ENCODE assay signal across 14 mouse cellular contexts in genomic region chr9:56882283-56882682, GRCm38 (mm10). TPM values are rescaled to one million over a fixed set of nuclear protein-coding genes. Genes with fewer than 3 reads are reported as not detected.
DNase-seq lines count a peak whose midpoint lies in the region; ATAC-seq lines count a peak whose summit lies in the region.
"Had no signal": no experiment of that assay in that cellular context is flagged by ENCODE, and none has a peak within 500 bp of the region (broad histone marks: within the 10 kb centered on the region; RNA-seq: fewer than 3 reads in every experiment).

No protein-coding gene starts in this region.

- H3K4me3 ChIP-seq in hindbrain, embryonic 14.5 days (replicated peaks; ENCODE audit: low read length), result no peak overlapping the region
- no peak overlapping the region for H3K4me3 ChIP-seq in hindbrain, embryonic 10.5 days
- no peak overlapping the region for H3K4me3 ChIP-seq in limb, embryonic 11.5 days (ENCODE audit: low read depth, low read length)
- H3K4me3 ChIP-seq: forebrain, embryonic 10.5 days; left cerebral cortex, adult 2 months; liver, embryonic 15.5 days; midbrain, embryonic 10.5 days had no signal

- no peaks in the 10 kb centered on the region for H3K9me3 ChIP-seq in hindbrain, embryonic 14.5 days (ENCODE audit: control insufficient read depth, low read length)
- H3K9me3 ChIP-seq in hindbrain, embryonic 10.5 days, result no peaks in the 10 kb centered on the region
- no peaks in the 10 kb centered on the region for H3K9me3 ChIP-seq in limb, embryonic 11.5 days (ENCODE audit: control insufficient read depth, low read length)
- H3K9me3 ChIP-seq: forebrain, embryonic 10.5 days; liver, embryonic 15.5 days; midbrain, embryonic 10.5 days had no signal

- no peak overlapping the region for H3K27ac ChIP-seq in hindbrain, embryonic 14.5 days
- H3K27ac ChIP-seq in hindbrain, embryonic 10.5 days, result no peak overlapping the region
- H3K27ac ChIP-seq in limb, embryonic 11.5 days (replicated peaks; ENCODE audit: low read depth, low read length), result peak overlapping the region; percentile 79
- H3K27ac ChIP-seq: forebrain, embryonic 10.5 days; left cerebral cortex, adult 2 months; liver, embryonic 15.5 days; midbrain, embryonic 10.5 days had no signal

- ATAC-seq in hindbrain, embryonic 14.5 days (ENCODE audit: low FRiP score), result no peak
- ATAC-seq in limb, embryonic 11.5 days (ENCODE audit: insufficient number of reproducible peaks, low FRiP score, low TSS enrichment, low read depth), result no peak

- WGBS in hindbrain, embryonic 14.5 days, result 59% methylated on average over 4 of the region's 4 CpGs
- 76% methylated on average over 4 of the region's 4 CpGs for WGBS in hindbrain, embryonic 10.5 days
- 72% methylated on average over 4 of the region's 4 CpGs for WGBS in limb, embryonic 11.5 days

- no peaks in the 10 kb centered on the region for H3K36me3 ChIP-seq in hindbrain, embryonic 14.5 days (replicated peaks; ENCODE audit: control insufficient read depth, insufficient read depth)
- H3K36me3 ChIP-seq in hindbrain, embryonic 10.5 days, result no peaks in the 10 kb centered on the region
- H3K36me3 ChIP-seq in limb, embryonic 11.5 days (ENCODE audit: control insufficient read depth, insufficient read depth, low read length), result peaks cover 3% of the 10 kb centered on the region; the same call in 1 of the 2 replicates
- H3K36me3 ChIP-seq: forebrain, embryonic 10.5 days; liver, embryonic 15.5 days; midbrain, embryonic 10.5 days had no signal

- H3K4me1 ChIP-seq in hindbrain, embryonic 14.5 days (replicated peaks; ENCODE audit: control insufficient read depth, insufficient read depth, low read length), result no peaks in the 10 kb centered on the region
- peaks cover 35% of the 10 kb centered on the region; the same call in 1 of the 2 replicates for H3K4me1 ChIP-seq in hindbrain, embryonic 10.5 days (replicated peaks)
- peaks cover 19% of the 10 kb centered on the region; the same call in 1 of the 2 replicates for H3K4me1 ChIP-seq in limb, embryonic 11.5 days (ENCODE audit: control insufficient read depth, insufficient read depth, low read length)
- H3K4me1 ChIP-seq: liver, embryonic 15.5 days had no signal

- DNase-seq in hindbrain, embryonic 14.5 days (ENCODE audit: low spot score), result no peak
- no peak for DNase-seq in hindbrain, embryonic 10.5 days (ENCODE audit: low spot score)
- peak; percentile 77 for DNase-seq in MN1 (ENCODE audit: low spot score)
- DNase-seq in brain, adult 2 months (ENCODE audit: low read depth, low spot score), result peak; percentile 41
- no peak for DNase-seq in limb, embryonic 11.5 days (ENCODE audit: low spot score)
- DNase-seq in adrenal gland, postnatal 36 days, result no peak
- DNase-seq in Muller cell, postnatal 12 days (ENCODE audit: inconsistent ontology term), result no peak
- DNase-seq: right cerebral cortex, adult 18-20 months; thymus, postnatal 4 days had no signal

- H3K9ac ChIP-seq in hindbrain, embryonic 14.5 days, result 0 out of 2 replicates have a peak overlapping the region, but pooled peaks have one; percentile 18
- H3K9ac ChIP-seq in limb, embryonic 11.5 days (ENCODE audit: low read length), result no peak overlapping the region
- H3K9ac ChIP-seq: liver, embryonic 15.5 days had no signal

- H3K4me2 ChIP-seq in hindbrain, embryonic 14.5 days (replicated peaks), result no peak overlapping the region
- no peak overlapping the region for H3K4me2 ChIP-seq in limb, embryonic 11.5 days (ENCODE audit: low read depth, severe bottlenecking)
- H3K4me2 ChIP-seq: liver, embryonic 15.5 days had no signal

- no peaks in the 10 kb centered on the region for H3K27me3 ChIP-seq in hindbrain, embryonic 14.5 days (ENCODE audit: control insufficient read depth, insufficient read depth, low read length)
- H3K27me3 ChIP-seq in hindbrain, embryonic 10.5 days (ENCODE audit: insufficient read depth, poor library complexity, severe bottlenecking), result 0 out of 2 replicates have a peak, but pooled peaks cover 3% of the 10 kb centered on the region
- no peaks in the 10 kb centered on the region for H3K27me3 ChIP-seq in limb, embryonic 11.5 days (ENCODE audit: control insufficient read depth, insufficient read depth, low read length)
- H3K27me3 ChIP-seq: liver, embryonic 15.5 days had no signal

RNA-seq across cellular contexts. Expression of gene Cspg4, which starts 17.4 kb away (rescaled TPM):
- 5.5 and 6.8 TPM in 2 replicates for polyA plus RNA-seq in hindbrain, embryonic 14.5 days (2014; fragmentation: Nextera tagmentation; extraction: Ambion mirVana)
- 1.9 and 2.0 TPM in 2 replicates for polyA plus RNA-seq in hindbrain, embryonic 10.5 days (2016; fragmentation: Nextera tagmentation; extraction: Ambion mirVana)
- 5.4 and 5.5 TPM in 2 replicates for polyA plus RNA-seq in limb, embryonic 11.5 days (2014; fragmentation: Nextera tagmentation; extraction: Ambion mirVana)
- 10 to 100 TPM in 1 of 2 experiments, 1 to 10 TPM in 1; 9.7 to 12.0 TPM for total RNA-seq in adrenal gland, postnatal 36 days (2021)

RNA-seq across cellular contexts. Expression of gene Odf3l1, which starts 17.8 kb away (rescaled TPM):
- not detected in 2 replicates for polyA plus RNA-seq in hindbrain, embryonic 14.5 days (2014; fragmentation: Nextera tagmentation; extraction: Ambion mirVana)
- polyA plus RNA-seq in hindbrain, embryonic 10.5 days (2016; fragmentation: Nextera tagmentation; extraction: Ambion mirVana), result 0.14 TPM in 1 of 2 replicates, not detected in the other
- 0.41 and 0.77 TPM in 2 replicates for polyA plus RNA-seq in limb, embryonic 11.5 days (2014; fragmentation: Nextera tagmentation; extraction: Ambion mirVana)
- 1 to 10 TPM in 1 of 2 experiments, under 1 TPM in 1; 0.63 to 1.7 TPM for total RNA-seq in adrenal gland, postnatal 36 days (2021)
- total RNA-seq: left cerebral cortex, adult 2 months had no signal
- polyA plus RNA-seq: forebrain, embryonic 10.5 days; midbrain, embryonic 10.5 days; neural tube, embryonic 11.5 days had no signal

RNA-seq across cellular contexts. Expression of gene Snx33, which starts 45.9 kb away (rescaled TPM):
- 2.1 and 2.4 TPM in 2 replicates for polyA plus RNA-seq in hindbrain, embryonic 14.5 days (2014; fragmentation: Nextera tagmentation; extraction: Ambion mirVana)
- polyA plus RNA-seq in hindbrain, embryonic 10.5 days (2016; fragmentation: Nextera tagmentation; extraction: Ambion mirVana), result 6.7 and 9.2 TPM in 2 replicates
- polyA plus RNA-seq in limb, embryonic 11.5 days (2014; fragmentation: Nextera tagmentation; extraction: Ambion mirVana), result 7.8 and 10.1 TPM in 2 replicates
- total RNA-seq in adrenal gland, postnatal 36 days (2021), result 10 to 100 TPM; 24.2 to 27.9 TPM

RNA-seq across cellular contexts. Expression of gene Imp3, which starts 55.0 kb away (rescaled TPM):
- 73.4 and 78.1 TPM in 2 replicates for polyA plus RNA-seq in hindbrain, embryonic 14.5 days (2014; fragmentation: Nextera tagmentation; extraction: Ambion mirVana)
- polyA plus RNA-seq in hindbrain, embryonic 10.5 days (2016; fragmentation: Nextera tagmentation; extraction: Ambion mirVana), result 66.8 and 67.9 TPM in 2 replicates
- polyA plus RNA-seq in limb, embryonic 11.5 days (2014; fragmentation: Nextera tagmentation; extraction: Ambion mirVana), result 70.9 and 73.6 TPM in 2 replicates
- 100 to 1,000 TPM in 1 of 2 experiments, 10 to 100 TPM in 1; 89.4 to 106 TPM for total RNA-seq in adrenal gland, postnatal 36 days (2021)

Comparison
In these comparisons a context has a peak if more than half of its experiments do, and no peak if none do; other contexts are left out.
1. DNase-seq: peak in MN1 (single experiment) and brain, adult 2 months (single experiment); none in hindbrain, embryonic 14.5 days (single experiment), hindbrain, embryonic 10.5 days (single experiment), limb, embryonic 11.5 days (single experiment), adrenal gland, postnatal 36 days (0 of 2) and Muller cell, postnatal 12 days (single experiment).